Mouse (Mus musculus) forelimb bud, embryonic 11.5 days (tissue): Measurements from ENCODE around the gene Tbl1x.

ENCODE experiments used
- DNase-seq: peaks from one replicate; pipeline ENCODE4 v3.0.0-alpha.2; 2012; ENCODE audit warnings: low read depth, low spot score

Tbl1x gene

DNA sequence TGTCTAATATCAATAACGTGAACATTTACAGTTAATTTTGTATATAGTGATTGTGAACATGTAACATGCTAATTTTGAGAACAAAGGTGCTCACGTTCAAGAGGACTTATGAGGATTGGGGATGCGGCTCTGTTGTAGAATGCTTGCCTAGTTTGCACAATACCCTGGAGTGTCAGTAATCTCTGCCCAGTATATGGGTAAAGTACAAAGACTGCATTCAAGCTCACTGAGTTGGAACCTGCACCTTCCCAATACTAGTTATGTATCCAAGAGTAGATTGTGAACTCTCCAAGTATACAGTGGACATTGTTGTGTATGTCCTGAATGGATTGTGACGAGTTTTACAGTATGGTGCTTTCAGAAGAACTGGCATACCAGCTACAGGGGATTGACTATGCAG, 33.7 kb downstream of the Tbl1x start:
- no peak for DNase-seq

DNA sequence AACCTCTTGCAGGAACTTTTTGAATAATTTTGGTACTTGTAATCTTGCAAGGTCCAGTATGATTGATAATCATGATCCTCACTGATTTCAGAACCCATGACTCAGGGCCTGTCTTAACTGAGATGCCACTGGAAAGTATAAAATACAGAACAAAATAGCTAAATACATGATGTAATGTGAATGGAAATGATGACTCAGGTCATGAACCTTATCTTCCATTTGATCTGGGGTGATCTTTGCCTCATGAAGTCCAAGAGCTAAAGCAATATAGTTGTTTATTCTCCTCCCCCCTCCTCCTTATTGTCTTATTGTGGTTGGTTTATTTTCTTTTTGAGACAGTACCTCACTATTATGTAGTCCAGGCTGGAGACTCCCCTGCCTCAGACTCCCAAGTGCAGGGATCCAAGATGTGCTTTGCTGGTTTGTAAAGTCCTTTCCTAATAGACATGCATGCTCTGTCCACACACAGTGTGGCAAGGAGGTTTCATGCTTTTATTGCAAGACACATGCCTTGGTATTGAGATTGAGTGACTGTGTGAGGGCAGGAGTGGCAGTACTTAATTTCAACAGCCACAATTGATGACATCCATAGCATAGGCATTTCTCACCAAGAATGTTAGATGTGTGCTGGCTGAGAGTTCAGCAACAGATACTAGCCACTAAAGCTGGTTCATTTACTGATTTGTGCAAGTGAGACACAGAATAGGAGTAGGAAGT, 34.7 kb downstream of the Tbl1x start:
- no peak for DNase-seq

DNA sequence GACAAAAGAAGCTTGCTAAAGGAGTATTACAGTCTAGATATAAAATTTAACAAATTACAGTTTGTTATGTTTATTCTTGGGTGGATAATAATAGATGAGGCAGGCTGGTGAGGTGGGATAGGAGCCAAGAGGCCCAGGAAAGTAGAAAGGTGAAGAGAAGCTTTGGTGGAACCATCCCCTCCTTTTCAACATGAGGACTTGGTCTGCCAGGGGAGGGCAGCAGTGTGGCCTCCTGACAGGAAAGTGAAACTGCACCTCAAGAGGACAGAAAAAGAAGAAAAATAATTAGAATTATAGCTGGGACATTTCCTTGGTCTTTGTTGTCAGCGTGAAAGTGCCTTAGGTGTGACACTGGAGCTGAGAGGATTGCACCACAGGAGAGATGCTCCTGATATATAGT, 35.6 kb downstream of the Tbl1x start:
- DNase-seq: no peak

DNA sequence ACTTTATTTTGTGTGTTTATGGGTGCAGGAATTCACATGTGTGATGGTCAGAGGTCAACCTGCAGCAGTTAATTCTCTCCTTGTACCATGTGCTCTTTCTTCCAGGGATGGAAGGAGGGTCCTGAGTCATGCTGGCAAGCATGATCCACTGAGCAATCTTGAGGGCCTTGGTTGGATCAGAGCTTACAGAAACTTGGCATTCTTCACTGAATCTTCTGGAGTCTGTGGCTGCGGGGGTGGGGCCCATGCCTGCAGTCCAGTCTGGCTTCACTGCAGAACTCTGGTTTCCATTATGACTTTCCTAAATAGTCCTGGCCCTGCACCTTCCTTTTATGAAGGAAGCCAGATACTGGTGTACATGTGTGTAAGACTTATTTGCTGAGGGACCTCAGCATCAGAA, 38.1 kb downstream of the Tbl1x start:
- no peak for DNase-seq

DNA sequence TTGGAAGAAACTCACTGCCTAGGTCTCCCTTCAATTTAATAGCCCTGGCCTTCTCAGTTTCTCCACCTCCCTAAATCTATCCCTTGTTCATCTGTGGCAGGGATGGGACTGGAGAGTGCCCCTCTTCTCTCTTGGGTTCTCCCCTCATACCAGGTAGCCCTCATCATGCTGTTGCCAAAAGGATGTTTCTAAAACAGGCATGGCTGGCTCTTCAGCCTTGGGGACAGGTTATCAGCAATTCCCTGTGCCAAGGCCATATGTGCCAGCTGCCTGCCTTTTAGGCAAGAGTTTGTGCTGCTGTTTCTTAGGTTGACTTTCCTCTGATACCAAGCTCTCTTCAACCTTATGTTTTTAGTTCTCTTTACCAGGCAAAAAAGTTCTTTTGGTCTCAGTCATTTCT, 39.6 kb downstream of the Tbl1x start:
- no peak for DNase-seq

DNA sequence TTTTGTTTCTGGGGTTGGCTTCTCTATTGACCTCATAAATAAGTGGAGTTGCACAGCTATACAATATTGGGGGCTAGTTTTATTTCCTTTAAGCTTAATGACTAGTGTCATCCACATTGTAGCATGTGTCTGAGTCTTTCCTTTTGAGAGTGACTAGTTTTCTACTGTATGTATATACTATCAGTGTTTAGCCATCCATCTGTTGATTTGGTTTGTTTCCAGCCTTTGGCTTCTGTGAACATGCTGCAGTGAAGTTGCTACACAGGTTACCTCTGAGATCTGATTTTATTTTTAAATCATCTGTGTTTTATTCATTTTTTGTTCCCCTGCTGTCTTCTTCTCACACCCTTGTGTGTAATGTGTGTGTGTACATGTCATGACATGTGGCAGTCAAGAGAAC, 40.5 kb downstream of the Tbl1x start:
- no peak for DNase-seq

DNA sequence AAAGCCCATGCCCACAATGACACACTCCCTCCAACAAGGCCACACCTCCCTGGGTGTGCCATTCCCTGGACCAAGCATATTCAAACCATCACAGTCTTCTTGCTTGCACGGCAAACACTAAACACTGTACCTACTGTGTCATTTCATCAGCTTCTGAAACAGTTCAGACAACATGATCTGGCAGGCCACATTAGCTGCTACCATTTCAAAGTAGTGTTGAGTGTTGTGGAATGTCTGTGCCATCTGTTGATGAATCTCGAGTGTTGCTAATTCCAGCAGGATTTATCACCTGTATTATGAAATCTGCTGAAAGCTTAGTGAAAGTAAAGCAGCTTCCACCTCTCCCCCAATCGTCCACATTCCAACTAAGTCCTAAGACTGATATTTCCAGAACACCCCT, 41.3 kb downstream of the Tbl1x start:
- no peak for DNase-seq

DNA sequence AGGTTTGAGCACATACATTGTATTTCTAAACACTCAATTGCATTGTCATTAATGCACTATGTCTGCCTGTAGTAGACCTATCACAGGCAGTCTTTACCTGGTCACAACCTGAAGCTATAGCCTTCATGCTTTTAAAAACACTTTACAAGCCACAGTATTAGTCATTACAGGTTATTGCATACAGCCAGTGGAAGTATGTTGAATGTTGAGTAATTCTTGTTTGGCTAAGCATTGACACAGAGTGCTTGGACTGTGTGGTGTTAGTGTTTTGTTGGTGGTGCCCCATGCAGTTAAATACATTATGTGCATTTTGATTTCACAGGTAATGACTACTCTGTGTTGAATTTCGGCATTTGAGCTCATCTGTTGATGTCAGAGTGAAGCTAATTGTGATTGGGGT, 45.2 kb downstream of the Tbl1x start:
- DNase-seq: no peak

DNA sequence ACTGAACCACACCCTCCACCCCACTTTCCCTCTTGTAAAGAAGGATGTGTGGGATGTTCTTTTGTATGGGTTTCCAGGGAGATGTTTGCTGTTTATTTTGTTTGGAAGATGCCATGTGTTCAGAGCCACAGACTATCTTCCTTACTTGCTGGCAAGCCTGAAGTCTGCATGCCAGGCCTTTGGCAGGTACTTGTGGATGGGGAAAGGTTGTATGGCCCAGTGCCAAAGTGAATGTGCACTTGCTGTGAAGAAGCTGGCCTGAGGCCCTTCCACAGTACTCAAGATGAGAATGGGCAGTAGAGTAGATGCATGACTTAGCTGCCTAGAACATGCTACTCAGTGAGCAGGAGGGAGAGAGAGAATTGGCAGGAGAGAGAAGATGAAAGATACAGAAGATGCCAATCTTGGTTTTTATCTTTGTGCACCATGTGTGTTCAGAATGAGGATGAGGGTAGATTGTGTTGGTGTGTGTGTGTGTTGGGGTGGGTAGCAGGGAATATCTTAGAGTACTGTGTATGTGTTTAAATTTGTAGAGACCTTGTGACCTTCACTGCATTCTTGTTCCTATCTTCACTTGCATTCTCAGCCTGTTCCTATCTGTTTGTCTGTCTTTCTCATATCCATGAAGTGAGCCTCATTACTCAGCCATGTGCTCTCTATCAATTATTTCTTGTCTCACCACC, 48.5 kb downstream of the Tbl1x start:
- no peak for DNase-seq

DNA sequence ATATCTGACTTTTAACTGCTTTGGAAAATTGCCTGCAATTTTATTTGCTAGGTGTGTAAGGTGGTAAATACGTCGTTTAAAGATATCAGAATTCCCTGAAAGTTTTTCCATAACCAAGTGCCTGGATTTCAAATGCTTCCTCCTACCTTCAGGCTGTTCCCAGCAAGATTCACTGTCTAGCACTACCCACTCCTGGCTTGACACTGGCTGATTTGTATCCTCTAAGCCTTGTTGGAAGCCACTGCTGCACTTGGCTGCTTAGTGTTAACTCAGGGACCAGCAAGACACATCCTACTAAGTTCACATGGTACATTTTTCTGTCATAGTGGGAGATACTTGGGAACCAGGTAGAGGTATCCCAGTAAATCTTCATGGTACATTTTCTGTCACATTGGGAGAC, 52.8 kb downstream of the Tbl1x start:
- no peak for DNase-seq

DNA sequence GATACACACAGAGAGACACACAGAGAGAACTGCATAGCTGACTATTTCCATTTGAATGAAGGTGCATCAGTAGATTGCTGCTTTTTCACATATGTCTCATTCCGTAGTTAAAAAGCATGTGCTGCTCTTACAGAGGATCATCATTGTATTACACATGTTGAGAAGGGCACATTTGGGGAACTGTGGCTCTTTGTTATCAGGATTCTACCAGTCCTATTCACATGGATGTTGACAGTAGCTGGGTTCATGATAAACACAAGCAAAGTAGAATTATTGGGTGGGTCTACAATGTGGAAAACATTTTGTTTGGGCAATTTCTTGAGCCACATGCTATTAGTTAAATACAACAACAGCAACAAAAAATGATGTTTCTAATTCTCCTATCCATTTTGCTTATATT, 55.9 kb downstream of the Tbl1x start:
- DNase-seq: no peak

DNA sequence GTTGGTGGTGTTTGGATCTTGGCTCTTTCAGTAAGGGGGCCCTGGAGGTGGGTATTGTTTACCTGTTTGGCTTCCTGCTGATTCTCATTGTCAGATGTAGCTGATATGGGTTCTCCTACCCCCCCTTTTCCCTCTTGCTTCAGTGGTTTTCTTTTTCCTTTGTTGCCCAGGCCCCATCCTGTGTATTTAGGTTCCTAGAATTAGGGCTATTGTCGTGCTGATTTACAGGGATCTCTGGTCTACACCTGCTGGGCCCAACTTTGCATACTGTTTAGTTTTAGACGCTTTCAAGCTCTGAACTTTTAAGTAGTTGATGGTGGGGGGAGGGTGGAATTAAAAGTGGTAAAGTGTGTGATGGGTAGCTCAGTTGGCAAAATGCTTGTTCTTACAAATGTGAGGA, 57.2 kb downstream of the Tbl1x start:
- no peak for DNase-seq

DNA sequence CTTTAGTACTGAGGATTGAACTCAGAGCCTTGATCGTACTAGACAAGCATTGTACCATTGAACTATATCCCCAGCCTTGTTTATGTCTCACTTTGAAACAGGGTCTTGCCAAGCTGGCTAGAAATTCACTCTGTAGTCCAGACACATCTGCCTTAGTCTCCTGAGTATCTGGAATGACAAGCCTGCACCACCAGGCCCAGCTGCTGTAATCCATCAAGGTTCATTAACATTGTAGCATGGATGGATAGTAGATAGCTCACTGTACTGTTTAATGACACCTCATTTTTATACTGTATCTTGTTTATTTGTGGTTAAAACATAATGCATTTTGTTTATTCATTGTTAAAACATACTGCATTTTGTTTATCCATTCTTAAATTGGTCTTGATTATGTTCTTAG, 62.9 kb downstream of the Tbl1x start:
- no peak for DNase-seq

DNA sequence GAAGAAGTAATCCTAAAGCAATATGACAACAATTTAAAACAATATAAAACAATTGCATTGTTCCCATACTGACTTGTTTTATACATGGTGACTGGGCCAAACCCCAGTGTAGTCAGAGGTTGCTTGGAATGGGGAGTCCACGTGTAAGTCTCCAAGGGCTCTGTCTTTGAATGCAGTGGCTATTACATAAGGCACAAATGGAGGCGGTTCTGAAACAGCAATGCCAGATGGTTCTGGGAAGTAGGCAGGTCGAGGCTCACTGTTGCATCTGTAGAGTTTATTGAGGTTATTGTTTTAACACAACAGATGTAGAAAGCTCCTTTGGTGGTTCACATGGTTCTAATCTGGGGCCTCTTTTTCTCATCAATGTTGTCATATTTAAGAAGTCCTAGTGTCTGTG, 66.3 kb downstream of the Tbl1x start:
- DNase-seq: no peak

DNA sequence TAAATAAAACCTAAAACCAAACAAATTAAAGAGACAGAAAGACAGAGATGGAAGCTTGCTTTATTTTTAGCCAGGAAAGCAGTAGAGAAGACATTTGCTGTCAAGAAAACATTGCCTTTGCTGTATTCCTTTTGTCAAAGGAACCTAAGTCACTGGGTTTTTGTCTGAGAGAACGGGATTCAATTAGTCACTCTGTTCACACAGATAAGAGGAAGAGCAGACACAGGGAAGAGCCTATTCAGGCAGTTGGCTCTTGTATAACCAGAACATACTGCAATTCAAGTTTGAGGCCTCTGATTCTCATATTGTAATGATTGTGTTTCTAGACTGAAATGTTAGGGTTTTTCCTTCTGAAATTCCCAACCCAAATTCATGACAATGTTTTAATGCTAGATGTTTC, 67.4 kb downstream of the Tbl1x start:
- no peak for DNase-seq

DNA sequence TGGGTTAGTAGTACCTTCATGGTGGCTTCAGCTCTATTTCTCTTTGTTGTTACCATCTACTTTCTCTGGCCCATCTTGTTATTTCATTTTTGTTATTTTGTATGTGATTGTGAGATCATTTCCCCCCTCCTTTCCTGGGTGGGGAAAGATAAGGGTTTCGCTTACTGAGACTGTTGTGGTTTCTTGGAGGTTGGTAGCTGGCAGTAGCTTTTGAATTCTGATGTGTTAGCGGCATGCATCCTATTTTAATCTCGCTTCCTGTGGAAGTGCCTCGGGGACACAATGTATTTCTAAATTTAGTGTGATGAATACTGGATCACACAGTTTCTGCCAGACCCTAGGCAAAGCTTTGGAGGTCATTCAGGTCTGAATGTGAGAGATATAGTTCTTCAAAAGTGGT, 69.2 kb downstream of the Tbl1x start:
- no peak for DNase-seq

DNA sequence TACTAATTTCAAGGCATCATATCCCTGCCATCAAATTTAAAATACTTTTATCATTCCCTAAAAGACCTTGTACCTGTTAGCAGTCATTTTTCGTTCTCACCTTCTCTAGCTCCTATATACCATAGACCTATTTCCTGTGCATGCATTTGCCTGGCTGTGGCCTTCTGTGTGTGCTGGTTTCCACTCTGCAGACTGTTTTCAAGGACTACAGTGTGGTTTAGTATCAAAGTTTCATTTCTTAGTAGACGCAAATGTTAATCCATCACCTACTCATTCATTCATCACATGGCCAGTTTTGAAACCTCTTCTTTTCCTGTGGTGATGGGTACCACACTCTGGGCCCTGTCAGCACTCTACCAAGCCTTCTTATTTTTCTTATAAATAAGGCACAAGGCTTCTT, 75.2 kb downstream of the Tbl1x start:
- no peak for DNase-seq

DNA sequence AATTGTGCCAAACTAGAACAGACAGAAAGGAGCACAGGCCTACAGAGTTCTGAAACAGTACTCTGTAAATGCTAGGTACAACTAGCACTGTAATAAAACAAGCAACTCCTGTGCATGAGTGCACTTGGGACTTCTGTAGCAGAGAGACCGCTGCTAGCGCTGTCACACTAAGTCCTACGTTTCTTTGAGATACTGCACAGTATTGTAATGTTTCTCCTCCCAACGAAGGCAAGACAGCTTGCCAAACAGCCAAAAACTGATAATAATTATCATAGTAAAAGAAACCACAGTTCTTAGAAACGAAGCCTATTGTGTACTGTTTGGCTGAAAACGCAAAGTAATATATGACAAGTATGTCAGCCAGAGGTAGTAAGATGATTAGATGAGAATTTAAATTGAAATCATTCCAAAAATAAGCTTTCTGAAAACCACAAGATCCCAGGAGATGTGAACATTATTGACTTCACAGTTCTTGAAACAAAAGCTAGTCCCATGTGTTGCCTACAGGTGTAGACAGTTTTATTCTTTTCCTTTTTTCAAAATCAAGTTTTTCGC, 83.9 kb downstream of the Tbl1x start:
- DNase-seq: no peak

DNA sequence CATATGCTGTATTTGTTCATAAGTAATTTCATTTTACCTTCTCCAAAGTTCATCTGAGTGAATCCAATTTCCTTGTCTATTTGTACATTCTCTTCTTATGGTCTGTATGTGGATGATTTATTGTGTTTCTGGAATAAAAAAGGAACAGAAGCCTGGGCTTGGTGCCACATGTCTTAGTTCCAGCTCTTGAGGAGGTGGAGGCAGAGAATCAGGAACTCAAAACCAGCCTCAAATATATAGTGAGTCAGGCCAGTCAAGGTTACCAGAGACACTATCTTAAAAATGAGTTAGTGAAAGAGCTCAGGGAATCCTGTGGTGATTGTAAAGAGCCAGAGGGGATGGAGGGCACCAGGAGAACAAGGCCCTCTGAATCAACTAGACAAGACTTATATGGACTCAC, 86.9 kb downstream of the Tbl1x start:
- DNase-seq: no peak

DNA sequence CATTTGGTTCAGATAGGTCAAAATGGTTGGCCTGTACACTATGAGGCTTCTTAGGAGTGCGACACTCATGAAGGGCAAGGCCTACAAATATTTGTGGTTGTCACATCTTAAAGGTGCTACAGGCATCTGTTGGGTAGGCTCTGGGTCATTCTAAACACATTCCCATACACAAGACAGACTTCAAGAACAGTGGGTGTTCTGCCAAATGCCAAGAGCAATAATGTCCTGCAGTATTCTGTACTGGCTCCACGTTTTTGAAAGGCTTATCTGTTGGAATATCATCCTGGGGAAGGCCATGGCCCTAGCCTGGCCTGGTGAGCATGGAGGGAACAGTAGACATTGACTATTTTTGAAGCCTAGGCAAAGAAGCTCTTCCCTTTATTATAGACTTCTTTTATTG, 87.9 kb downstream of the Tbl1x start:
- DNase-seq: no peak

DNA sequence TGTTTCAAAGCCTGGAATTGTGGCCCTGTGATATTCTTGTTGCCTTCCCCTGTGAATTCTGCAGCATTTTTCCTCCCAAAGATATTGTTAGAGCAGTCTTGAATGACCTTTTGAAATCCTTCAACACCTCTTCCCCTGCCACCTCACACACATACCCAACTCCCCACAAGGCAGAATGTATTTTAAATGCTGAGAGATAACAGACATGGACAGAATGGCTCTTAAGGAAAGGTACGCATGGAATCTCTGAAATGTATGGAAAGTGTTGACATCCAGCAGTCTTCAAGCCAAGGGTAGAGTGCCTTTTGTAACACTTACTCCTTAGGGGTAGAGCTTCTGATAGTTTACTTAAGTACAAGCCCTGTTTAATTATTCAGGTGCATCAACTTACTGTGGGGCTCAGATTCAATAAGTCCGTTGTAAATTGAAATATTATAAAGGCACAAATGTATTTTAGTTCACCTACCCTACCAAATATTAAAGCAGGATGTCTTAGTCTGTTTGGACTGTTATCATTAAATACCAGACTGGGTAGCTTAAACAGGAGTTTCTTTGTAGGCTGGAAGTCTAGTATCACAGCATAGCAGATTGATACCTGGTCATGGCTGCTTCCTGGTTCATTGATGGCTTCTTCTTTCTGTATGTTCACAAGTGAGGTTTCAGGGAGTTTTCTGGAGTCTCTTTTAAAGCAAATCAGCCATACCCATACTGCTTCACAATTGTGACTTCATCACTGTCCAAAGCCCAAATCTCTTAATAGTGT, 92.9 kb downstream of the Tbl1x start:
- DNase-seq: no peak

DNA sequence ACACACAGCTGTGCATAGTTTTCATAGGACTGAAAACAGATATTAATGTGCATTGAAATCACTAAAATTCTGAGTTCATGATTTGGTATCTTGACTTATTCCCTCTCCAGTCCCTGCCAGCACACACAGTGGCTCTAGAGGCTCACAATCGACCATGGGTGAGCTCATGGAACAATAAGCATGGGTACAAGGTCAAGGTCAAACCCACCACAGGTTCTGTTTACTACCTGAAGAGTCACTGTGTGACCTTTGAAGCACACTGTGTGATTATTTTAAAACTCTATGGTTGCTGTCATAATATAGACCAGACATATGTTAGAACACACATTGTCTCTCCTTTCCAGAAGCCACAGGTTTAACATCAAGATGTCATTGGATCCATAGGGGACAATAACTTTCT, 96.7 kb downstream of the Tbl1x start:
- DNase-seq: no peak
